Mouse (Mus musculus) midbrain, embryonic 13.5 days (tissue): Measurements from ENCODE around the gene Cdca3. TPM values are rescaled to one million over a fixed set of nuclear protein-coding genes. Genes with fewer than 3 reads are reported as not detected.

ENCODE experiments used
- ATAC-seq: fragments of 200-750 bp; cut with Nextera tagmentation; 2 replicates; pipeline ENCODE4 v1.8.0; 2017; ENCODE audit warnings: mild to moderate bottlenecking, moderate TSS enrichment, moderate library complexity
- H3K27ac ChIP-seq: fragments of 300-500 bp; sonication (generic); 2 replicates; pipeline ENCODE4 v1.5.1; 2015; ENCODE audit warnings: inconsistent platforms, mild to moderate bottlenecking, moderate library complexity
- H3K27me3 ChIP-seq: fragments of 300-500 bp; sonication (generic); 2 replicates; pipeline ENCODE4 v1.6.1; 2015; ENCODE audit warnings: mild to moderate bottlenecking, inconsistent platforms
- H3K36me3 ChIP-seq: fragments of 300-500 bp; sonication (generic); 2 replicates; pipeline ENCODE4 v1.6.1; 2015; ENCODE audit warnings: mild to moderate bottlenecking, inconsistent platforms
- H3K4me1 ChIP-seq: fragments of 300-500 bp; sonication (generic); replicated peaks from 2 replicates; pipeline ENCODE4 v1.6.1; 2015; ENCODE audit warnings: inconsistent platforms
- H3K4me2 ChIP-seq: fragments of 300-500 bp; sonication (generic); replicated peaks from 2 replicates; pipeline ENCODE4 v1.6.1; 2015; ENCODE audit warnings: moderate library complexity, mild to moderate bottlenecking, inconsistent platforms
- H3K4me3 ChIP-seq: fragments of 300-500 bp; sonication (generic); replicated peaks from 2 replicates; pipeline ENCODE4 v1.5.1; 2015; ENCODE audit warnings: mild to moderate bottlenecking, inconsistent platforms
- H3K9ac ChIP-seq: fragments of 300-500 bp; sonication (generic); replicated peaks from 2 replicates; pipeline ENCODE4 v1.6.1; 2015; ENCODE audit warnings: mild to moderate bottlenecking, inconsistent platforms
- H3K9me3 ChIP-seq: fragments of 300-500 bp; sonication (generic); 2 replicates; pipeline ENCODE4 v1.6.1; 2016; ENCODE audit warnings: mild to moderate bottlenecking, inconsistent platforms
- WGBS: fragments of 180-500 bp; shearing (Covaris S2); methylation state at CpG from one replicate; pipeline ENCODE4 v1.1.7; 2015; 5-methylcytosine and 5-hydroxymethylcytosine counted together
- polyA plus RNA-seq: library from polyadenylated mRNA; unstranded; fragments of >200 nt; fragmentation: Nextera tagmentation; extraction: Ambion mirVana; gene quantifications from 2 replicates; pipeline ENCODE4 v1.2.1, GENCODE M21; 2015

The Cdca3 gene
- polyA plus RNA-seq, 1 experiment from 2014 or later: 89.5 TPM

- H3K4me1 ChIP-seq: peaks cover 82% of the 10 kb centered on the region
- ATAC-seq: no peak
- no peaks in the 10 kb centered on the region for H3K9me3 ChIP-seq
- peak overlapping the region; percentile 92 for H3K27ac ChIP-seq
- H3K36me3 ChIP-seq: peaks cover 6% of the 10 kb centered on the region; the same call in 1 of the 2 replicates
- peak overlapping the region; percentile 70 for H3K4me2 ChIP-seq
- H3K9ac ChIP-seq: peak overlapping the region; percentile 86
- 0 out of 2 replicates have a peak, but pooled peaks cover 12% of the 10 kb centered on the region for H3K27me3 ChIP-seq
- 79% methylated on average over 19 of the region's 19 CpGs for WGBS
- H3K4me3 ChIP-seq: peak overlapping the region; percentile 68
These were observed 31.9 kb downstream of the Cdca3 start for GRCm38 (mm10) chr6:124861266-124861665.

DNA sequence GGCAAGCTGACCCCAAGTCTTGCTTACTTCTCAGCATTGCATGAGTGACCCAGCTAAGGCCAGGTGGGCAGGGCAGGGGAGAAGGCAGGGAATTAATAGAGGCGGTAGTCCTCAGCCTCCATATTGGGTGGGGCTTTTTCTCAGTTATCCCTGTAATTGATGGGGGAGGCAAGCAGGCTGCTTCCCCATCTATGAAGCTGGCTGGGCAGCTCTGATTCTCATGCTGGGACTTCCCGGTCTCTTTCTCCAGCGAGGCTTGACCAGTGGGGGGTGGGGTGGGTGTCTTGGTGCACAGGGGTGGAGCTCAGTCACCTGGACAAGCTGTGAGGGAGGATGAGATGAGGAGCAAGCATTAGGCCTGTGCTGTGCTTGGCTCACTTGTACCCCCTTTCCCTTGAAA lies 32.5 kb downstream of the Cdca3 start:
- no peaks in the 10 kb centered on the region for H3K9me3 ChIP-seq
- H3K27ac ChIP-seq: peak overlapping the region; percentile 92
- H3K4me1 ChIP-seq: peaks cover 81% of the 10 kb centered on the region
- H3K4me3 ChIP-seq: peak overlapping the region; percentile 68
- peaks cover 6% of the 10 kb centered on the region; the same call in 1 of the 2 replicates for H3K36me3 ChIP-seq
- WGBS: 37% methylated on average over 3 of the region's 3 CpGs
- H3K4me2 ChIP-seq: peak overlapping the region; percentile 70
- no peak for ATAC-seq
- H3K9ac ChIP-seq: peak overlapping the region; percentile 86
- H3K27me3 ChIP-seq: 0 out of 2 replicates have a peak, but pooled peaks cover 12% of the 10 kb centered on the region

DNA sequence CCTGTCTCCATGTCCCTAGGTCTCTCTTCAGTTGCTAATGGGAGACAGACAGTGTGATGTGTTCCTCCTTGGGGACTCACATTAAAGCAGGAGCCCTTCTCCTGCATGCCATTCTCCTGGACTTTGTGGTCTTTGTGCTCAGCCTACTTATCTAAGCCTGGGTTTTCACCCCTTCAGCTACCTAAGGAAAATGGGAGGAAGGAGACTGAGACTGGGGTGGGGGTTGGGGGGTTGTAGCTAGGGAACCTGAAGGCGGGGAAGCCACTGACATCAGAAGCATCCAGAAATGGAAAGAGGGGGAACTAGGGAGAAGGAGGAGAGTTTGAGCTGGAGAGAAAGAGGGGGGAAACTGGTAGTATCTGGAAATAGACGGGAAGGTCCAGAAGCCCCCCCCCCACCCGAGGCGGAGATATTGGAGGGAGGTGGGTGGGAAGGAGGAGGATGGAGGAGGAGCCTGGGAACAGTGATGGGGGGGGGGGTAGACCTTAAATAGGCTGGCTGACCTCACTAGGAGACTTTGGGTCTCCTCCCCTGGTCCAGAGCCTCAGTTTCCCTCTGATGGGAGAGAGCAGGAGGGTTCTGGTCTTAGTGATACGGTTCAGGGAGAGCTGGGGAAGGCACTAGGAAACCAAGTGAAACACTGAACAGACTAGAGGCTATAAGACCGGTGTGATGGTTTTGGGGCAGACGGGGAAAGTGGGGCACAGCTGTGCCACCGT lies 33.2 kb downstream of the Cdca3 start:
- H3K9ac ChIP-seq: peak overlapping the region; percentile 86

DNA sequence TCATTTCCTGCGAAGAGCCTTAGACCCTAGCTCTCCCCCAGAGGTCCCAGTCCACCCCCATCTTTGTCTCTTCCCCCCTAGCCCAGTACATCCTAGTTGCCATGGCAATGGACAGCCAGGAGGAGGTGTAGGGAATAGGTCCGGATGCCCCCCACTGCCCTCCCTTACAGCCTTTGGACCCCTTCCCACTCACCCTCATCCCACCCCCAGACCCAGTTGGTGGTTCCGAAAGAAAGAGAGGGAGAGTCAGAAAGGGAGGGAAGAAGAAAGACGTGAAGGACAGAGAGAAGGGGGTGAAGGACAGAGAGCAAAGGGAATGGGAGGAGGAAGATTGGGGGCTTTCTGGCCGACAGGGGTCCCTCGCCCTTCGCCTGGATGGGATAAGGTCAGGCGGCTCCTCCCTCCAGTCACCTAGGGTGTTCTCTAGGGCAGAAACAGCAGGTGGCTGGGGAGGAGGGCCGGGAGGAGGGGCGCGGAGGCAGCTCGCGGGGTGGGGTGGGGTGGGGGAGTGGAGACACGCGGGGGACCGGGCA lies 33.8 kb downstream of the Cdca3 start:
- H3K27ac ChIP-seq: peak overlapping the region; percentile 92
- H3K4me2 ChIP-seq: peak overlapping the region; percentile 70
- H3K27me3 ChIP-seq: 0 out of 2 replicates have a peak, but pooled peaks cover 12% of the 10 kb centered on the region
- peak overlapping the region; percentile 86 for H3K9ac ChIP-seq
- peaks cover 75% of the 10 kb centered on the region for H3K4me1 ChIP-seq
- ATAC-seq: peak; percentile 37
- peaks cover 6% of the 10 kb centered on the region; the same call in 1 of the 2 replicates for H3K36me3 ChIP-seq
- H3K9me3 ChIP-seq: no peaks in the 10 kb centered on the region
- WGBS: under 1% methylated on average over 16 of the region's 16 CpGs
- H3K4me3 ChIP-seq: peak overlapping the region; percentile 68

More for the DNA sequence above, 33.2 kb downstream of the Cdca3 start:
- peak overlapping the region; percentile 68 for H3K4me3 ChIP-seq
- H3K4me1 ChIP-seq: peaks cover 81% of the 10 kb centered on the region
- H3K27ac ChIP-seq: peak overlapping the region; percentile 92
- peaks cover 6% of the 10 kb centered on the region; the same call in 1 of the 2 replicates for H3K36me3 ChIP-seq
- WGBS: 11% methylated on average over 8 of the region's 8 CpGs
- H3K27me3 ChIP-seq: 0 out of 2 replicates have a peak, but pooled peaks cover 12% of the 10 kb centered on the region
- H3K4me2 ChIP-seq: peak overlapping the region; percentile 70
- ATAC-seq: no peak; the same call in 1 of the 2 replicates
- H3K9me3 ChIP-seq: no peaks in the 10 kb centered on the region

DNA sequence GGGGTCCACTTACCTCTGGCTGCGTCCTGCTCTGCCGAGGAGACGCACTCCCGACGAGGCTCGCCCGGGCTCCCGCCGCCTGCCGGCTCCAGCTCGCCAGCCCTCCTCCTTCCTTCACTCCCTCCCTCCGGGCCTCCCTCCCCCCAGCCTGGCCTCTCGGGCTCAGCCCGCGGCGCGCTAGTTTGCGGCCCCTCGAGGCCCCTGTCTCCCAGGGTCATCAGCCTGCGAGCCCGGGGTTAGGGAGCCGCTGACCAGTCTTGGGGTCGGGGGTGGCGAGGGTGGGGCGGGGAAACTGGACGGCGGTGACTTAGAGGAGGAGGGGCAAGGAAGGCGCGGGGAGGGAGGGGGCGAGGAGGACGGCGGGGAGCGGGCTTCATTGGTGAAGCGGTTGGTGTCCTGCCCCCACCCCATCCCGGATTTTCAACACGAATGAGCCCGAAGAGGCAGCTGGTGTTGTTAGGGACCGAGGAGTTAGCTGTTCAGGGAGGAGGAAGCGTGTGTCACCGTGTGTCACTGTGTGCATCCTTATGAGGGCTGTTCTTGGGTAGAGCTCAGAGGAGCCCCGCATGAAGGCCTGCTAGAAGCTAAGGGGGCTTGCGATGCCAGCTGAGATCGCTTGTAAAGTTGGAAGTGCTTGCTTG lies 34.4 kb downstream of the Cdca3 start, which contains the start of gene Gpr162:
Gene Gpr162 (minus strand): TSS at position 326 of the 641 bp plus-strand sequence.
- peak; percentile 66 for ATAC-seq
- WGBS: under 1% methylated on average over 41 of the region's 43 CpGs
- H3K4me1 ChIP-seq: peaks cover 69% of the 10 kb centered on the region

GRCm38 (mm10) chr6:124865766-124866362 lies 36.5 kb downstream of the Cdca3 start:
- no peak for ATAC-seq
- Histone ChIP-seq H3K4me2 (no peak overlapping the region), H3K27me3 (0 out of 2 replicates have a peak, but pooled peaks cover 6% of the 10 kb centered on the region), H3K9ac (peak overlapping the region; percentile 41; the same call in 1 of the 2 replicates), H3K4me1 (peaks cover 51% of the 10 kb centered on the region), H3K27ac (peak overlapping the region; percentile 58), H3K36me3 (peaks cover 5% of the 10 kb centered on the region; the same call in 1 of the 2 replicates), H3K9me3 (no peaks in the 10 kb centered on the region), H3K4me3 (no peak overlapping the region)
- WGBS: 51% methylated on average over 18 of the region's 18 CpGs

More for the DNA sequence above, 34.4 kb downstream of the Cdca3 start, which contains the start of gene Gpr162:
- Histone ChIP-seq H3K9me3 (no peaks in the 10 kb centered on the region), H3K9ac (peak within 1 kb of the TSS; percentile 86), H3K27ac (peak within 1 kb of the TSS; percentile 92), H3K36me3 (peaks cover 6% of the 10 kb centered on the region; the same call in 1 of the 2 replicates), H3K27me3 (0 out of 2 replicates have a peak, but pooled peaks cover 12% of the 10 kb centered on the region), H3K4me3 (peak within 1 kb of the TSS; percentile 68), H3K4me2 (peak within 1 kb of the TSS; percentile 70)

- 52% methylated on average over 6 of the region's 7 CpGs for WGBS
- Histone ChIP-seq H3K9me3 (no peaks in the 10 kb centered on the region), H3K27ac (no peak overlapping the region), H3K27me3 (no peaks in the 10 kb centered on the region), H3K36me3 (no peaks in the 10 kb centered on the region), H3K4me2 (no peak overlapping the region), H3K9ac (no peak overlapping the region), H3K4me1 (peaks cover 44% of the 10 kb centered on the region), H3K4me3 (no peak overlapping the region)
- no peak for ATAC-seq
These were observed 37.2 kb downstream of the Cdca3 start for GRCm38 (mm10) chr6:124866560-124866959.

GRCm38 (mm10) chr6:124874348-124874747 lies 45.0 kb downstream of the Cdca3 start:
- Histone ChIP-seq H3K4me2 (no peak overlapping the region), H3K36me3 (no peaks in the 10 kb centered on the region), H3K4me1 (no peaks in the 10 kb centered on the region), H3K27ac (no peak overlapping the region), H3K9me3 (no peaks in the 10 kb centered on the region), H3K9ac (no peak overlapping the region), H3K27me3 (no peaks in the 10 kb centered on the region), H3K4me3 (no peak overlapping the region)
- no peak for ATAC-seq
- WGBS: 58% methylated on average over 2 of the region's 3 CpGs

DNA sequence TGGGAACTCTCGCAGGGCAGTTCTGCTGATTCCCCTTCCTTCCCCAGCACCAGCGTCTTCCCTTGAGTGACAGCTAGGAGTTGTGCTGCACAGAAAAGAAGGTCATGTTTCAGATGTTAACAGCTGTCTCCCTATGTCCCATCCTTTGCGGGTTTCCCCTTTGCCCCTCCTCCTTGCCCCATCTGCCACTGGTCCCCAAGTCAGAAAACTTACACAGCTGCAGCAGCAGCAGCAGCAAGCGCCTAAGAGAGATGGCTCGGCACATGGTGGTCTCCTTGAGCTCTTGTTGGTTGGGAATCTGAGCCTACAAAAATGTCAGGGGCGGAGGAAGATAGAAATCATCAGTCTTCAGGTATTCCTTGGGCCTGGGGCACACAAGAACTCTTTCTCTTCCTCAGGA lies 50.0 kb downstream of the Cdca3 start:
- no peaks in the 10 kb centered on the region for H3K27me3 ChIP-seq
- H3K36me3 ChIP-seq: no peaks in the 10 kb centered on the region
- H3K27ac ChIP-seq: no peak overlapping the region
- no peak overlapping the region for H3K9ac ChIP-seq
- no peaks in the 10 kb centered on the region for H3K4me1 ChIP-seq
- no peak overlapping the region for H3K4me2 ChIP-seq
- ATAC-seq: no peak
- no peaks in the 10 kb centered on the region for H3K9me3 ChIP-seq
- WGBS: 72% methylated on average over 6 of the region's 6 CpGs
- H3K4me3 ChIP-seq: no peak overlapping the region

DNA sequence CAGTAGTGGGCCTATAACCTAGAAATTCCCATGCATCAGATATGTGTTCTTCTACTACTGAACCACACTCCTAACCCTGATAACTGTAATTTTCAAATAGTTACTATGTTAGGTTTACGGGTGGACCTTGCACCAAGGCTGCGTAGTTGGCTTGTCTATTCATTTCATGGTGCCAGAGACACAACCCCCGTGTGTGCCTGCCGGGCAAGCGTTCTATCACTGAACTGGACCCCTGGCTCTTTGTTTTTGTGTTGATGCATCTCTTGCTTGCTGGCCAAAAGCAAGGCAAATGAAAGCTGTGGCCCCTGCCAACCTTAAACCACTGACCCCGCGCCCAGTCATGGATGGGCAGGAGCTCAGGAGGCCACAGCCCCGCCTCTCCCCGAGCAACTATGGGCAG lies 52.5 kb downstream of the Cdca3 start:
- no peak overlapping the region for H3K4me2 ChIP-seq
- 93% methylated on average over 9 of the region's 9 CpGs for WGBS
- H3K27me3 ChIP-seq: no peaks in the 10 kb centered on the region

More for the DNA sequence above, 52.5 kb downstream of the Cdca3 start:
- Histone ChIP-seq H3K4me3 (no peak overlapping the region), H3K4me1 (no peaks in the 10 kb centered on the region), H3K9ac (no peak overlapping the region), H3K27ac (no peak overlapping the region), H3K36me3 (no peaks in the 10 kb centered on the region), H3K9me3 (no peaks in the 10 kb centered on the region)
- ATAC-seq: no peak
